Mouse (Mus musculus) heart, embryonic 13.5 days (tissue): ENCODE data around the gene Aplnr. TPM values are rescaled to one million over a fixed set of nuclear protein-coding genes. Genes with fewer than 3 reads are reported as not detected.

Experiments used
- ATAC-seq: fragments of 200-750 bp; cut with Nextera tagmentation; 2 replicates; pipeline ENCODE4 v1.8.0; 2017; ENCODE audit warnings: moderate TSS enrichment; ENCODE audit not compliant: insufficient number of reproducible peaks, low FRiP score, low TSS enrichment; ENCODE audit errors: extremely low read depth
- H3K27ac ChIP-seq: fragments of 300-500 bp; sonication (generic); replicated peaks from 2 replicates; pipeline ENCODE4 v1.5.1; 2015; ENCODE audit warnings: moderate library complexity, mild to moderate bottlenecking, inconsistent platforms
- H3K27me3 ChIP-seq: fragments of 300-500 bp; sonication (generic); replicated peaks from 2 replicates; pipeline ENCODE4 v1.6.1; 2015; ENCODE audit warnings: mild to moderate bottlenecking, inconsistent platforms
- H3K36me3 ChIP-seq: fragments of 300-500 bp; sonication (generic); 2 replicates; pipeline ENCODE4 v1.6.1; 2015; ENCODE audit warnings: mild to moderate bottlenecking, inconsistent platforms
- H3K4me1 ChIP-seq: fragments of 300-500 bp; sonication (generic); 2 replicates; pipeline ENCODE4 v1.6.1; 2015; ENCODE audit warnings: inconsistent platforms
- H3K4me2 ChIP-seq: fragments of 300-500 bp; sonication (generic); 2 replicates; pipeline ENCODE4 v1.6.1; 2015; ENCODE audit warnings: inconsistent platforms, mild to moderate bottlenecking, moderate library complexity
- H3K4me3 ChIP-seq: fragments of 300-500 bp; sonication (generic); 2 replicates; pipeline ENCODE4 v1.5.1; 2015; ENCODE audit warnings: moderate library complexity, mild to moderate bottlenecking, inconsistent platforms
- H3K9ac ChIP-seq: fragments of 300-500 bp; sonication (generic); 2 replicates; pipeline ENCODE4 v1.6.1; 2015; ENCODE audit warnings: inconsistent platforms, mild to moderate bottlenecking, moderate library complexity
- H3K9me3 ChIP-seq: fragments of 300-500 bp; sonication (generic); 2 replicates; pipeline ENCODE4 v1.6.1; 2016; ENCODE audit warnings: inconsistent platforms
- WGBS: fragments of 180-500 bp; shearing (Covaris S2); methylation state at CpG from one replicate; pipeline ENCODE4 v1.1.7; 2015; ENCODE audit warnings: mixed read lengths; 5-methylcytosine and 5-hydroxymethylcytosine counted together
- polyA plus RNA-seq: library from polyadenylated mRNA; unstranded; fragments of >200 nt; fragmentation: Nextera tagmentation; extraction: Ambion mirVana; gene quantifications from 2 replicates; pipeline ENCODE4 v1.2.1, GENCODE M21; 2015

The Aplnr gene
- polyA plus RNA-seq, 1 experiment from 2014 or later = 27.8 TPM

- H3K9ac ChIP-seq = no peak overlapping the region
- H3K9me3 ChIP-seq = no peaks in the 10 kb centered on the region
- no peaks in the 10 kb centered on the region for H3K27me3 ChIP-seq
- H3K4me1 ChIP-seq = peaks cover 24% of the 10 kb centered on the region
- WGBS = 43% methylated on average over 4 of the region's 4 CpGs
- H3K27ac ChIP-seq = no peak overlapping the region
- no peak overlapping the region for H3K4me3 ChIP-seq
- H3K4me2 ChIP-seq = no peak overlapping the region
- no peaks in the 10 kb centered on the region for H3K36me3 ChIP-seq
- no peak for ATAC-seq
Measured at GRCm38 (mm10) chr2:85106941-85107340, 29.1 kb upstream of the Aplnr start.

DNA sequence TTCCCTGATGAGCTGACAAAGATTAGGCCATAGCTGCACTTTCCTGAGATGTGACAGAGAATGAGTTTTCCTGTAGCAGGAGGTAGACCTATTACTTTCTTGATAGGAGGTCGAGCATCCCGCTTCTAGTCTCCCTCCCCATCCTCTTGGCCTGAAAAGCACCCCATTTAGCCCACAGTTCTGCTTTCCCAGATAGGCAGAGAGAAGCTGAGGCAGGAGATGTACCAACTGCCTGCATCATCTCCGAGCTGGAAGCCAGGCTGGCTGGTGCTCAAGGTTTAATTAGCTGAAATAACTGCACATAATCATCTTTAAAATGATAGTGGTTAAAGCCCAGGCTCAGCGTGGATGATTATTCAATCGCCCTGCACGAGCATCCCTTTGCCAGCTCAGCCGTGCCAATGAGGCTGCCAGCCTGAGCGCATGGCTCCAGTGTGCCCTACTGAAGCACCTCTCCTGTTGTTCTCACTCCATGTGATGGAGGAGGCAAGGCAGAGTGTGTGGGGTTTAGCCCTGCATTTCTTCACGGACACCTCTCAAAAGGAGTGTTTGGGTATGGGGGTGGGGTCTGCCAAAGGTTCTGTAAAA lies 25.6 kb upstream of the Aplnr start:
- H3K27ac ChIP-seq = no peak overlapping the region

GRCm38 (mm10) chr2:85123187-85123868 lies 12.7 kb upstream of the Aplnr start:
- H3K27me3 ChIP-seq = no peaks in the 10 kb centered on the region

More for the DNA sequence above, 25.6 kb upstream of the Aplnr start:
- no peak overlapping the region for H3K4me2 ChIP-seq
- H3K9me3 ChIP-seq = no peaks in the 10 kb centered on the region
- no peaks in the 10 kb centered on the region for H3K36me3 ChIP-seq
- no peak for ATAC-seq
- H3K4me1 ChIP-seq = peaks cover 24% of the 10 kb centered on the region
- no peaks in the 10 kb centered on the region for H3K27me3 ChIP-seq
- H3K4me3 ChIP-seq = no peak overlapping the region
- H3K9ac ChIP-seq = no peak overlapping the region
- 76% methylated on average over 9 of the region's 9 CpGs for WGBS

GRCm38 (mm10) chr2:85123869-85124535 lies 12.0 kb upstream of the Aplnr start:
- H3K27me3 ChIP-seq = no peaks in the 10 kb centered on the region
- no peak overlapping the region for H3K27ac ChIP-seq
- WGBS = 9% methylated on average over 1 of the region's 1 CpGs
- no peak overlapping the region for H3K4me2 ChIP-seq
- H3K36me3 ChIP-seq = no peaks in the 10 kb centered on the region
- no peak for ATAC-seq
- H3K9ac ChIP-seq = no peak overlapping the region
- H3K4me1 ChIP-seq = no peaks in the 10 kb centered on the region; the same call in 1 of the 2 replicates
- H3K4me3 ChIP-seq = no peak overlapping the region
- H3K9me3 ChIP-seq = no peaks in the 10 kb centered on the region

More at GRCm38 (mm10) chr2:85123187-85123868, 12.7 kb upstream of the Aplnr start:
- no peak overlapping the region for H3K4me2 ChIP-seq
- no peaks in the 10 kb centered on the region for H3K9me3 ChIP-seq
- 25% methylated on average over 5 of the region's 5 CpGs for WGBS
- H3K4me3 ChIP-seq = no peak overlapping the region
- no peak overlapping the region for H3K27ac ChIP-seq
- no peaks in the 10 kb centered on the region for H3K4me1 ChIP-seq
- no peak for ATAC-seq
- H3K9ac ChIP-seq = no peak overlapping the region
- no peaks in the 10 kb centered on the region for H3K36me3 ChIP-seq

DNA sequence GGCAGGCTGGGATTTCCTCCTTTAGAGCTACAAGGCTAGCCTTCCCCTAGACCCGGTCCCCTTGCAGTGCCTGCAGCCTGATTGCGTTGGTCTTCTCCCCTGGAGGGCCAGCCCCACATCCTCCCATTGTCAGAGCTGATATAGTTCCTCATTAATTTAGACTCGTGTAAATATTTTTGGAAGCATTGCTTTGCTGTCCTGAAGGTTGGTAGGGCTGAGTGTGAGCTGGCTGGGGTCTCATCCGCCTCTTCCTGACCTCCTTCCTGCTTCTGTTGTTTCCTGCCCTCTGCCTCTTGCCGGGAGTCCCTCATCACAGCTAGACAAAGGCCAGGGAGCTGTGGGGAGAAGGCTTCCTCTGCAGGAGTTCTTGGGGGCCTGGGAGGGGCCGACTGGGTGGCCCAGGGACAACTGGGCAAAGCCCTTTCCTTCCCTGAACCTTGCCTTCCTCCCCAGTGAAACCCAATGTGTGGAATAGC lies 6.5 kb upstream of the Aplnr start:
- H3K4me2 ChIP-seq = no peak overlapping the region
- WGBS = 42% methylated on average over 6 of the region's 6 CpGs

DNA sequence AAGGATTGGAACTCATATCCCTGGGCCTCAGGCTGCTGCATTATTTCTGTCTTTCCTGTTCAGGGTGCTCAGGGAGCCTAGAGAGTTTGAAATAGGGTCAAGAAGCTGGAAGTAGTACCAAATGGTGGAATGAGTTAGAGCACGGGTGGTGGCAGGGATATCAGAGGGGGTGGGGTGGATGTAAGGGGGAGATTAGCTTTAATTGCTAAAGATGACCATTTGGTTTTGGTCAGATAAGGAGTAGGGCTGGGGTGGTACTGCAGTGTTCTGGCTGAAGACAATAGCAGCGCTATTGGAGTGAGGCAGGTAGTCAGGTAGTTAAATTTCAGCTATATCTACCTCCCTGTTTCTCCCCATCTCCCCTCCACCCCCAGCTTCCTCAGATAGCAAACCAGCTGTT lies 4.8 kb upstream of the Aplnr start:
- Histone ChIP-seq H3K4me2 (no peak overlapping the region), H3K27ac (peak overlapping the region; percentile 37; the same call in 1 of the 2 replicates), H3K4me3 (no peak overlapping the region), H3K9ac (no peak overlapping the region), H3K36me3 (no peaks in the 10 kb centered on the region), H3K27me3 (peaks cover 6% of the 10 kb centered on the region), H3K9me3 (no peaks in the 10 kb centered on the region), H3K4me1 (peaks cover 31% of the 10 kb centered on the region)
- no peak for ATAC-seq
- WGBS = 14% methylated on average over 2 of the region's 2 CpGs

More for the DNA sequence above, 6.5 kb upstream of the Aplnr start:
- peaks cover 28% of the 10 kb centered on the region for H3K4me1 ChIP-seq
- no peak overlapping the region for H3K4me3 ChIP-seq
- no peaks in the 10 kb centered on the region for H3K27me3 ChIP-seq
- peak; percentile 31; the same call in 1 of the 2 replicates for ATAC-seq
- H3K9me3 ChIP-seq = no peaks in the 10 kb centered on the region
- H3K36me3 ChIP-seq = no peaks in the 10 kb centered on the region
- peak overlapping the region; percentile 74 for H3K27ac ChIP-seq
- no peak overlapping the region for H3K9ac ChIP-seq

GRCm38 (mm10) chr2:85131724-85132123 lies 4.3 kb upstream of the Aplnr start:
- Histone ChIP-seq H3K36me3 (no peaks in the 10 kb centered on the region), H3K27ac (peak overlapping the region; percentile 61), H3K4me2 (no peak overlapping the region), H3K27me3 (peaks cover 11% of the 10 kb centered on the region), H3K4me3 (no peak overlapping the region), H3K9ac (no peak overlapping the region), H3K9me3 (no peaks in the 10 kb centered on the region), H3K4me1 (peaks cover 31% of the 10 kb centered on the region)
- 20% methylated on average over 1 of the region's 1 CpGs for WGBS
- ATAC-seq = 0 out of 2 replicates have a peak, but pooled peaks have one; percentile 5

GRCm38 (mm10) chr2:85132204-85132603 lies 3.8 kb upstream of the Aplnr start:
- H3K4me2 ChIP-seq = no peak overlapping the region
- peaks cover 16% of the 10 kb centered on the region for H3K27me3 ChIP-seq
- ATAC-seq = no peak
- peaks cover 31% of the 10 kb centered on the region for H3K4me1 ChIP-seq
- no peaks in the 10 kb centered on the region for H3K36me3 ChIP-seq
- WGBS = 21% methylated on average over 2 of the region's 2 CpGs
- H3K4me3 ChIP-seq = no peak overlapping the region
- H3K9me3 ChIP-seq = no peaks in the 10 kb centered on the region
- H3K27ac ChIP-seq = peak overlapping the region; percentile 61
- no peak overlapping the region for H3K9ac ChIP-seq

DNA sequence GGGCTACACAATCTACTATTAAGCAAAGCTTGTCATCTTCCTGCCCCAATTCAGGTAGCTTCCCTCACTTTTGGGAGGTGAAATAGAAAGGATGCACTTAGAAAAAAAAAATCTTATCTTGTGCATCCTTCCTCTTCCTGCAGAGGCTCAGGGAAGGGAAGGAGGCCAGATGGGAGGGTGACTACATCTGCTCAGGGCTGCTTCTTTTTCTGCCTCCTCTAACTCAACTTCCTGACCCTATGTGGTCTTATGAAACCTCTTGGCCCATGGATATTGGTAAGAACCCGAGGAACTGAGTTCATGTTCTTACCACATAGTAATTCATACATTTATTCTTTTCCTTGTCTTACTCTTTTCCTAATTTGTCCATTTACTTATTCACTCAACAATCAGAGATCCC lies 926 bp upstream of the Aplnr start:
- no peak overlapping the region for H3K4me2 ChIP-seq
- no peak for ATAC-seq
- H3K4me1 ChIP-seq = peaks cover 41% of the 10 kb centered on the region
- no peak overlapping the region for H3K27ac ChIP-seq
- WGBS = 20% methylated on average over 1 of the region's 1 CpGs
- H3K36me3 ChIP-seq = no peaks in the 10 kb centered on the region
- H3K4me3 ChIP-seq = no peak overlapping the region
- H3K9me3 ChIP-seq = no peaks in the 10 kb centered on the region
- H3K27me3 ChIP-seq = peaks cover 25% of the 10 kb centered on the region
- no peak overlapping the region for H3K9ac ChIP-seq

DNA sequence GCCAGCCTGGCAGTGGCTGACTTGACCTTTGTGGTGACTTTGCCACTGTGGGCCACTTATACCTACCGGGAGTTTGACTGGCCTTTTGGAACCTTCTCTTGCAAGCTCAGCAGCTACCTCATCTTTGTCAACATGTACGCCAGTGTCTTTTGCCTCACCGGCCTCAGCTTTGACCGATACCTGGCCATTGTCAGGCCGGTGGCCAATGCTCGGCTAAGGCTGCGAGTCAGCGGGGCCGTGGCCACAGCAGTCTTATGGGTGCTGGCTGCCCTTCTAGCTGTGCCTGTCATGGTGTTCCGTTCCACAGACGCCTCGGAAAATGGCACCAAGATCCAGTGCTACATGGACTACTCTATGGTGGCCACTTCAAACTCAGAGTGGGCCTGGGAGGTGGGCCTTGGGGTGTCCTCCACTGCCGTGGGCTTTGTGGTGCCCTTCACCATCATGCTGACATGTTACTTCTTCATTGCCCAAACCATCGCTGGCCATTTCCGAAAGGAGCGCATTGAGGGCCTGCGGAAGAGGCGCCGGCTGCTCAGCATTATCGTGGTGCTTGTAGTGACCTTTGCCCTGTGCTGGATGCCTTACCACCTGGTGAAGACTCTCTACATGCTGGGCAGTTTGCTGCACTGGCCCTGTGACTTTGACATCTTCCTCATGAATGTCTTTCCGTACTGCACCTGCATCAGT lies 951 bp downstream of the Aplnr start:
- Histone ChIP-seq H3K4me2 (peak overlapping the region; percentile 8; the same call in 1 of the 2 replicates), H3K4me3 (peak overlapping the region; percentile 33)
- 49% methylated on average over 21 of the region's 21 CpGs for WGBS

DNA sequence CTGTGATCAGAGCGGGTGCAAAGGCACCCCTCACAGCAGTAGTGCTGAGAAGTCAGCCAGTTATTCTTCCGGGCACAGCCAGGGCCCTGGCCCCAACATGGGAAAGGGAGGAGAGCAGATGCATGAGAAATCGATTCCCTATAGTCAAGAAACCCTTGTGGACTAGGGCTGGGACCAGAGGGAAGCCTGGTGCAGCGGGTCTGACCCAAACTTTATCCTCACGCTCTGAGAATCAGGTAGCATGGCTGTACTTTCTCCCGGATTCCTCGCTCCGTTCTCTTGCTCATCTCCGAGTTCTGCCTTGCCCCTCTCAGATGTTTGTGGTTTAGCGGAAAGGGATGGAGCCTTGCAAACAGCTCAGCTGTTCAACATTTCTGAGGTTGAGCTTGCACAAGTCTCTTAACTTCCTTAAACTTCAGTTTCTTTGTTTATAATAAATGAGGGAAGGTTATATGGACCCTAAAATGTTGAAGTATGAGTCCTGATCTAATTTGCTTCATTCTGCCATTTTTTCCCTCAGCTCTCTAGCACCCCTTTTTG lies 1.6 kb downstream of the Aplnr start:
- Histone ChIP-seq H3K9me3 (no peaks in the 10 kb centered on the region), H3K27me3 (peaks cover 25% of the 10 kb centered on the region), H3K4me3 (peak overlapping the region; percentile 33), H3K27ac (no peak overlapping the region), H3K9ac (peak overlapping the region; percentile 33), H3K4me2 (0 out of 2 replicates have a peak overlapping the region, but pooled peaks have one; percentile 7), H3K4me1 (peaks cover 24% of the 10 kb centered on the region), H3K36me3 (no peaks in the 10 kb centered on the region)
- no peak for ATAC-seq
- 36% methylated on average over 10 of the region's 10 CpGs for WGBS

More for the DNA sequence above, 951 bp downstream of the Aplnr start:
- no peak for ATAC-seq
- Histone ChIP-seq H3K27me3 (peaks cover 25% of the 10 kb centered on the region), H3K9ac (peak overlapping the region; percentile 33), H3K9me3 (no peaks in the 10 kb centered on the region), H3K36me3 (no peaks in the 10 kb centered on the region), H3K4me1 (peaks cover 31% of the 10 kb centered on the region), H3K27ac (no peak overlapping the region)
